Mouse (Mus musculus): ENCODE data around the gene Ern2.

GRCm38 (mm10) chr7:122170705-122171104, 15.3 kb downstream of the Ern2 start:
- TF ChIP-seq HCFC1 (IDR thresholded peaks at IDR 0.05; ENCODE audit: low read depth, low read length) (no peak), SIN3A (IDR thresholded peaks at IDR 0.05; ENCODE audit: low read length) (no peak), POLR2A (IDR thresholded peaks at IDR 0.05; ENCODE audit: low read depth, low read length) (no peak), CTCF (conservative IDR thresholded peaks at IDR 0.05 in 1 of 2, IDR thresholded peaks at IDR 0.05 in 1 of 2; ENCODE audit: low read depth in 2 of 2, low read length in 2 of 2) (no peak), RCOR1 (conservative IDR thresholded peaks at IDR 0.05; ENCODE audit: low read depth, low read length) (no peak)

Measured in CH12.LX (cell line).